Mouse (Mus musculus): ENCODE measurements at regions not wholly inside any gene's neighbourhood (a gene's known extent, or its start where the extent isn't known, plus 50 kb on each side); places are given as distances from the start of the nearest gene placed in this dataset.

- Histone ChIP-seq H3K4me3 (ENCODE audit: insufficient read depth in 1 of 2, low read depth in 1 of 2, low read length in 2 of 2, poor library complexity in 1 of 2, severe bottlenecking in 1 of 2) (no peak overlapping the region), H3K9me3 (ENCODE audit: control insufficient read depth, insufficient read depth, low read depth, low read length) (no peaks in the 10 kb centered on the region), H3K27ac (ENCODE audit: insufficient read depth, low read depth, low read length, poor library complexity, severe bottlenecking) (no peak overlapping the region), H3K4me1 (ENCODE audit: control insufficient read depth in 2 of 2, insufficient read depth in 2 of 2, low read length in 2 of 2, poor library complexity in 1 of 2) (no peaks in the 10 kb centered on the region), H3K36me3 (ENCODE audit: control insufficient read depth, insufficient read depth, low read length, poor library complexity, severe bottlenecking) (no peaks in the 10 kb centered on the region), H3K9ac (ENCODE audit: insufficient read depth, low read depth, low read length, poor library complexity, severe bottlenecking) (no peak overlapping the region)
- in situ Hi-C loops (cut with MboI; ENCODE audit: low sequenced_read_pairs in 2 of 2, unreplicated experiment in 2 of 2), result no loop called here
- DNase-seq (ENCODE audit: low read depth, low spot score), result no peak
- TF ChIP-seq CHD2 (IDR thresholded peaks at IDR 0.05; ENCODE audit: low read depth, low read length) (no peak), ZC3H11A (IDR thresholded peaks at IDR 0.05; ENCODE audit: borderline replicate concordance, low read depth, low read length) (no peak), HCFC1 (IDR thresholded peaks at IDR 0.05; ENCODE audit: borderline replicate concordance, insufficient read depth, low read length) (no peak), ZNF384 (IDR thresholded peaks at IDR 0.05; ENCODE audit: low read depth, low read length) (no peak), MAFK (IDR thresholded peaks at IDR 0.05; ENCODE audit: insufficient read depth, low read depth, low read length) (no peak)
Observed at GRCm38 (mm10) chr10:57113359-57113758, 372.8 kb upstream of the Hsf2 start.

GRCm38 (mm10) chr10:57114696-57115271, 371.4 kb upstream of the Hsf2 start:
- Histone ChIP-seq H3K9ac (ENCODE audit: insufficient read depth, low read depth, low read length, poor library complexity, severe bottlenecking) (no peak overlapping the region), H3K4me3 (ENCODE audit: insufficient read depth in 1 of 2, low read depth in 1 of 2, low read length in 2 of 2, poor library complexity in 1 of 2, severe bottlenecking in 1 of 2) (no peak overlapping the region), H3K4me1 (ENCODE audit: control insufficient read depth in 2 of 2, insufficient read depth in 2 of 2, low read length in 2 of 2, poor library complexity in 1 of 2) (no peaks in the 10 kb centered on the region), H3K27ac (ENCODE audit: insufficient read depth, low read depth, low read length, poor library complexity, severe bottlenecking) (no peak overlapping the region), H3K36me3 (ENCODE audit: control insufficient read depth, insufficient read depth, low read length, poor library complexity, severe bottlenecking) (no peaks in the 10 kb centered on the region), H3K9me3 (ENCODE audit: control insufficient read depth, insufficient read depth, low read depth, low read length) (no peaks in the 10 kb centered on the region)
- DNase-seq (ENCODE audit: low read depth, low spot score), result no peak
- in situ Hi-C loops (cut with MboI; ENCODE audit: low sequenced_read_pairs in 2 of 2, unreplicated experiment in 2 of 2), result no loop called here
- TF ChIP-seq CHD2 (IDR thresholded peaks at IDR 0.05; ENCODE audit: low read depth, low read length) (no peak), MAFK (IDR thresholded peaks at IDR 0.05; ENCODE audit: insufficient read depth, low read depth, low read length) (no peak), ZNF384 (IDR thresholded peaks at IDR 0.05; ENCODE audit: low read depth, low read length) (no peak), HCFC1 (IDR thresholded peaks at IDR 0.05; ENCODE audit: borderline replicate concordance, insufficient read depth, low read length) (no peak), ZC3H11A (IDR thresholded peaks at IDR 0.05; ENCODE audit: borderline replicate concordance, low read depth, low read length) (no peak)

GRCm38 (mm10) chr10:57121514-57121913, 364.7 kb upstream of the Hsf2 start:
- no peak overlapping the region for H3K4me3 ChIP-seq (ENCODE audit: insufficient read depth in 1 of 2, low read depth in 1 of 2, low read length in 2 of 2, poor library complexity in 1 of 2, severe bottlenecking in 1 of 2)
- no peak for DNase-seq (ENCODE audit: low read depth, low spot score)
- in situ Hi-C loops (cut with MboI; ENCODE audit: low sequenced_read_pairs in 2 of 2, unreplicated experiment in 2 of 2), result no loop called here
- H3K27ac ChIP-seq (ENCODE audit: insufficient read depth, low read depth, low read length, poor library complexity, severe bottlenecking), result no peak overlapping the region
- TF ChIP-seq ZC3H11A (IDR thresholded peaks at IDR 0.05; ENCODE audit: borderline replicate concordance, low read depth, low read length), result no peak
- no peak for TF ChIP-seq MAFK (IDR thresholded peaks at IDR 0.05; ENCODE audit: insufficient read depth, low read depth, low read length)
- no peak for TF ChIP-seq ZNF384 (IDR thresholded peaks at IDR 0.05; ENCODE audit: low read depth, low read length)
- no peak for TF ChIP-seq CHD2 (IDR thresholded peaks at IDR 0.05; ENCODE audit: low read depth, low read length)
- no peak for TF ChIP-seq HCFC1 (IDR thresholded peaks at IDR 0.05; ENCODE audit: borderline replicate concordance, insufficient read depth, low read length)
- H3K9me3 ChIP-seq (ENCODE audit: control insufficient read depth, insufficient read depth, low read depth, low read length), result no peaks in the 10 kb centered on the region
- no peak overlapping the region for H3K9ac ChIP-seq (ENCODE audit: insufficient read depth, low read depth, low read length, poor library complexity, severe bottlenecking)
- H3K4me1 ChIP-seq (ENCODE audit: control insufficient read depth in 2 of 2, insufficient read depth in 2 of 2, low read length in 2 of 2, poor library complexity in 1 of 2), result no peaks in the 10 kb centered on the region
- no peaks in the 10 kb centered on the region for H3K36me3 ChIP-seq (ENCODE audit: control insufficient read depth, insufficient read depth, low read length, poor library complexity, severe bottlenecking)

- in situ Hi-C loops (cut with MboI; ENCODE audit: low sequenced_read_pairs in 2 of 2, unreplicated experiment in 2 of 2), result no loop called here
- no peak for DNase-seq (ENCODE audit: low read depth, low spot score)
- Histone ChIP-seq H3K4me3 (ENCODE audit: insufficient read depth in 1 of 2, low read depth in 1 of 2, low read length in 2 of 2, poor library complexity in 1 of 2, severe bottlenecking in 1 of 2) (no peak overlapping the region), H3K9me3 (ENCODE audit: control insufficient read depth, insufficient read depth, low read depth, low read length) (no peaks in the 10 kb centered on the region), H3K9ac (ENCODE audit: insufficient read depth, low read depth, low read length, poor library complexity, severe bottlenecking) (no peak overlapping the region), H3K27ac (ENCODE audit: insufficient read depth, low read depth, low read length, poor library complexity, severe bottlenecking) (no peak overlapping the region), H3K36me3 (ENCODE audit: control insufficient read depth, insufficient read depth, low read length, poor library complexity, severe bottlenecking) (no peaks in the 10 kb centered on the region), H3K4me1 (ENCODE audit: control insufficient read depth in 2 of 2, insufficient read depth in 2 of 2, low read length in 2 of 2, poor library complexity in 1 of 2) (no peaks in the 10 kb centered on the region)
- TF ChIP-seq CHD2 (IDR thresholded peaks at IDR 0.05; ENCODE audit: low read depth, low read length) (no peak), MAFK (IDR thresholded peaks at IDR 0.05; ENCODE audit: insufficient read depth, low read depth, low read length) (no peak), HCFC1 (IDR thresholded peaks at IDR 0.05; ENCODE audit: borderline replicate concordance, insufficient read depth, low read length) (no peak)
Observed at GRCm38 (mm10) chr10:57127185-57127584, 359.0 kb upstream of the Hsf2 start.

- Histone ChIP-seq H3K9ac (ENCODE audit: insufficient read depth, low read depth, low read length, poor library complexity, severe bottlenecking) (no peak overlapping the region), H3K4me1 (ENCODE audit: control insufficient read depth in 2 of 2, insufficient read depth in 2 of 2, low read length in 2 of 2, poor library complexity in 1 of 2) (no peaks in the 10 kb centered on the region), H3K36me3 (ENCODE audit: control insufficient read depth, insufficient read depth, low read length, poor library complexity, severe bottlenecking) (no peaks in the 10 kb centered on the region), H3K27ac (ENCODE audit: insufficient read depth, low read depth, low read length, poor library complexity, severe bottlenecking) (no peak overlapping the region), H3K4me3 (ENCODE audit: insufficient read depth in 1 of 2, low read depth in 1 of 2, low read length in 2 of 2, poor library complexity in 1 of 2, severe bottlenecking in 1 of 2) (no peak overlapping the region), H3K9me3 (ENCODE audit: control insufficient read depth, insufficient read depth, low read depth, low read length) (no peaks in the 10 kb centered on the region)
- no peak for DNase-seq (ENCODE audit: low read depth, low spot score)
- in situ Hi-C loops (cut with MboI; ENCODE audit: low sequenced_read_pairs in 2 of 2, unreplicated experiment in 2 of 2), result no loop called here
- no peak for TF ChIP-seq ZC3H11A (IDR thresholded peaks at IDR 0.05; ENCODE audit: borderline replicate concordance, low read depth, low read length)
Observed at GRCm38 (mm10) chr10:57156426-57156825, 329.8 kb upstream of the Hsf2 start.
